Mouse (Mus musculus): Measurements from ENCODE around the gene Lrp5. TPM values are rescaled to one million over a fixed set of nuclear protein-coding genes. Genes with fewer than 3 reads are reported as not detected.

The Lrp5 gene
- polyA plus RNA-seq, 1 experiment = 35.9 TPM

GRCm38 (mm10) chr19:3723170-3723569 is 36.8 kb upstream of the Lrp5 start:
- no peak for TF ChIP-seq POLR2A (IDR thresholded peaks at IDR 0.05; ENCODE audit: control insufficient read depth, extremely low read depth, insufficient read depth, low read length, poor library complexity)
- no peak for TF ChIP-seq CTCF (IDR thresholded peaks at IDR 0.05; ENCODE audit: borderline replicate concordance, control insufficient read depth, extremely low read depth, insufficient read depth, low read length, poor library complexity)
- Histone ChIP-seq H3K27me3 (ENCODE audit: control insufficient read depth, insufficient read depth, low read length) (no peaks in the 10 kb centered on the region), H3K4me1 (replicated peaks; ENCODE audit: control insufficient read depth, insufficient read depth, low read length) (peaks cover 10% of the 10 kb centered on the region), H3K36me3 (ENCODE audit: control insufficient read depth, insufficient read depth, low read length) (no peaks in the 10 kb centered on the region), H3K4me3 (ENCODE audit: control insufficient read depth, insufficient read depth, low read length) (no peak overlapping the region), H3K27ac (ENCODE audit: control insufficient read depth, insufficient read depth, low read length) (no peak overlapping the region)
- DNase-seq = no peak
- 95% methylated on average over 9 of the region's 9 CpGs for WGBS

DNA sequence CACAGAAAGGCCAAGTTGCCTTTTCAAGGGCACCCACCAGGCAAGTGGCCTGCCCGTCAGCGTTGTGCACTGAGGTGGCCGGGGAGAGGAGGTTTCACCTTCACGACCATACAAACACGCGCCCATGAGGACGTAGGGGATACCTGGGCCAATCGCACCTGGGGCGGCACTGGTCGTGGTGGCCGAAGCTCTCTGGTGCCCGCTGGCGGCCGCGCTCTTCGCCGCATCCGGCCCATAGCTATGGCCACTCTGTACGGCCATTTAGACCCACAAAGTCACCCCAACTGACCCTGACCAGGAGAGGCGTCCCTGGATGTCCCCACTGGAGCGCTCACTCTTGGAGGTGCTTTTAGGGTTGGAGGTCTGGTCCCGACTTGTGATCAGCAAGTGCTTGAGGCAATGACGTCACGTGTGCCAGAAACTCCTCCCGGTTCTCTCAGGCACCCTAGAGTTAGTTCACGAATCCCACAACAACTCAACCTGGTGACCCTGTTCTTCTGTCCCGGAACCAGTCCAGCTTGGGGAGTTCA is 33.1 kb upstream of the Lrp5 start:
- Histone ChIP-seq H3K36me3 (ENCODE audit: control insufficient read depth, insufficient read depth, low read length) (no peaks in the 10 kb centered on the region), H3K4me1 (replicated peaks; ENCODE audit: control insufficient read depth, insufficient read depth, low read length) (peaks cover 10% of the 10 kb centered on the region), H3K4me3 (ENCODE audit: control insufficient read depth, insufficient read depth, low read length) (peak overlapping the region; percentile 36), H3K27ac (ENCODE audit: control insufficient read depth, insufficient read depth, low read length) (no peak overlapping the region), H3K27me3 (ENCODE audit: control insufficient read depth, insufficient read depth, low read length) (no peaks in the 10 kb centered on the region)
- 1% methylated on average over 27 of the region's 27 CpGs for WGBS
- DNase-seq = peak; percentile 29
- peak; percentile 53; the same call in 1 of the 2 replicates for TF ChIP-seq CTCF (IDR thresholded peaks at IDR 0.05; ENCODE audit: borderline replicate concordance, control insufficient read depth, extremely low read depth, insufficient read depth, low read length, poor library complexity)
- no peak; the same call in 1 of the 2 replicates for TF ChIP-seq POLR2A (IDR thresholded peaks at IDR 0.05; ENCODE audit: control insufficient read depth, extremely low read depth, insufficient read depth, low read length, poor library complexity)

GRCm38 (mm10) chr19:3718481-3719361 is 32.4 kb upstream of the Lrp5 start:
- Histone ChIP-seq H3K4me3 (ENCODE audit: control insufficient read depth, insufficient read depth, low read length) (peak overlapping the region; percentile 36), H3K27me3 (ENCODE audit: control insufficient read depth, insufficient read depth, low read length) (no peaks in the 10 kb centered on the region), H3K36me3 (ENCODE audit: control insufficient read depth, insufficient read depth, low read length) (no peaks in the 10 kb centered on the region), H3K27ac (ENCODE audit: control insufficient read depth, insufficient read depth, low read length) (no peak overlapping the region), H3K4me1 (replicated peaks; ENCODE audit: control insufficient read depth, insufficient read depth, low read length) (peaks cover 10% of the 10 kb centered on the region)
- TF ChIP-seq CTCF (IDR thresholded peaks at IDR 0.05; ENCODE audit: borderline replicate concordance, control insufficient read depth, extremely low read depth, insufficient read depth, low read length, poor library complexity) = peak; percentile 61; the same call in 1 of the 2 replicates
- peak; percentile 7; the same call in 1 of the 2 replicates for TF ChIP-seq POLR2A (IDR thresholded peaks at IDR 0.05; ENCODE audit: control insufficient read depth, extremely low read depth, insufficient read depth, low read length, poor library complexity)
- 51% methylated on average over 19 of the region's 19 CpGs for WGBS
- DNase-seq = peak; percentile 67

DNA sequence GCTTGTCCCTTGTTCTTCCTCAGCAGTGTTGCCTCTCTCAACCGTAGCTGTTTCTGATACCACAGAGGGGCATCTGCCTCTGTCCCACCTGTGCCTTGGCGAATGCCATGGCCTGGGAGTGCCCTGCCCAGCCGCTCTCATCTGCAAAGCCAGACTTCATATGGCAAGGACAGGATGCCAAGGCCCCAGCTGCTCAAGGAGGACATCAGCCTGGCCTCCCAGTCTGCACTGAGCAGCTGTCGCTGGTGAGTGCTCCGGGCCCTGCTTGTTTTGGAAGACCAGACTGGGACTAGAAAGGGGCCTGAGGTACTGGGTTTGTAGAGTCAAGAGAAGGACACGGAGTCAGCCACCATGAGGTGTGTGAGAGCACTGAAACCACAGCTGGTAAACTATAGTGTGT is 28.0 kb upstream of the Lrp5 start:
- Histone ChIP-seq H3K27ac (ENCODE audit: control insufficient read depth, insufficient read depth, low read length) (no peak overlapping the region), H3K4me3 (ENCODE audit: control insufficient read depth, insufficient read depth, low read length) (no peak overlapping the region), H3K4me1 (replicated peaks; ENCODE audit: control insufficient read depth, insufficient read depth, low read length) (peaks cover 7% of the 10 kb centered on the region), H3K36me3 (ENCODE audit: control insufficient read depth, insufficient read depth, low read length) (no peaks in the 10 kb centered on the region), H3K27me3 (ENCODE audit: control insufficient read depth, insufficient read depth, low read length) (no peaks in the 10 kb centered on the region)
- 91% methylated on average over 6 of the region's 6 CpGs for WGBS
- DNase-seq = no peak
- TF ChIP-seq CTCF (IDR thresholded peaks at IDR 0.05; ENCODE audit: borderline replicate concordance, control insufficient read depth, extremely low read depth, insufficient read depth, low read length, poor library complexity) (no peak), POLR2A (IDR thresholded peaks at IDR 0.05; ENCODE audit: control insufficient read depth, extremely low read depth, insufficient read depth, low read length, poor library complexity) (no peak)

DNA sequence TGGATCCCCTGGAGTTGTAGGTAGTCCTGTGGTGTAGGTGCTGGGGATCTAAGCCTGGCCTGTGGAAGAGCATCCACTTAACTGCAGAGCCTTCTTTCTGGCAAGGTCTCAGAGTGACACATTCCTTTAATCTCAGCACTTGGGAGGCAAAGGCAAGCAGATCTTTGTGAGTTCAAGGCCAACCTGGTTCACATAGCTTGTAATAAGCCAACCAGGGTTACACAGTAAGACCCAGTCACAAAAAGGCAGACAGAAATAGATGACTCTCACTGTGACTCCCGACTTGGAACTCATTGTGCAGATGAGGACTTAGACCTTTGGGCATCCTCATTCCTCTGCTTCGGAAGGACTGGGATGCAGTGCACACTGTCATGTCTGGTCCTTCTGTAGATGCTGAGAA is 24.1 kb upstream of the Lrp5 start:
- Histone ChIP-seq H3K4me1 (replicated peaks; ENCODE audit: control insufficient read depth, insufficient read depth, low read length) (peaks cover 12% of the 10 kb centered on the region), H3K4me3 (ENCODE audit: control insufficient read depth, insufficient read depth, low read length) (no peak overlapping the region), H3K36me3 (ENCODE audit: control insufficient read depth, insufficient read depth, low read length) (no peaks in the 10 kb centered on the region), H3K27ac (ENCODE audit: control insufficient read depth, insufficient read depth, low read length) (no peak overlapping the region), H3K27me3 (ENCODE audit: control insufficient read depth, insufficient read depth, low read length) (no peaks in the 10 kb centered on the region)
- no peak for TF ChIP-seq CTCF (IDR thresholded peaks at IDR 0.05; ENCODE audit: borderline replicate concordance, control insufficient read depth, extremely low read depth, insufficient read depth, low read length, poor library complexity)
- TF ChIP-seq POLR2A (IDR thresholded peaks at IDR 0.05; ENCODE audit: control insufficient read depth, extremely low read depth, insufficient read depth, low read length, poor library complexity) = no peak
- 93% methylated on average over 2 of the region's 2 CpGs for WGBS
- DNase-seq = no peak

DNA sequence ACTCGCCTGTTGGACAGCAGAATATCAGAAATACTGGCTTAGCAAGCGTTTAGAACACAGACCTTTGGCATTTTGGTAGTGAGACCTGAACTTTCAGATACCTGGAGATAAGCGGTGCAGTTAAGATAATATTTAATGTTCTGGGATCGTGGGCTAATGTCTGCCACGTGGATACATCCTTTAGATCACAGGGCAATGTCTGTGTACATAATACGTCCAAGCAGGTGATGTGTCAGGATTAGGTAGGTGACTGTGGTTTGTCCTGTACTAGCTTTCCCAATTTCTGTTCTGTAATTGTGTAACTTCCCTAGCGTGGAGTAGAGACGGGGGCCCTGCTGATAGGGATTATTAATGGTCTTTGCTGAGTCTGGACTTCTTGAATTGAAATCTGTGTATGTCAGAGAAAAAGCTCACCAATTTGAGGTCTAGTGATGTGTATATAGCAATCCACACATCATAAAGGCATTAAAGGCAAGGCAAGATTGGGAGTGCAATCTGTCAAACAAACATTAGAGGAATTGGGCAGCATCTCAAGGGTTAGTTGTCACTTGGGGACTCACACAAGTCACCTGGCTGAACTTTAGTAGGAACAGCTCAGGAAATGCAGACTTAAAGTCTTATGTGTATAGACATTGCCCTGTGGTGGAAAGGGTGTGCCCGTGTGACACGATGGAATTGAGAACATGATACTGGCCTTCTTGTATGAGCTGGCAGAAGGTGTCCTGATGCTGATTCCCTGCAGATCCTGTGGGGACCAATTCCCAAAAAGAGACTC is 22.8 kb upstream of the Lrp5 start:
- 59% methylated on average over 10 of the region's 10 CpGs for WGBS
- peaks cover 12% of the 10 kb centered on the region for H3K4me1 ChIP-seq (replicated peaks; ENCODE audit: control insufficient read depth, insufficient read depth, low read length)
- H3K4me3 ChIP-seq (ENCODE audit: control insufficient read depth, insufficient read depth, low read length) = no peak overlapping the region
- no peaks in the 10 kb centered on the region for H3K36me3 ChIP-seq (ENCODE audit: control insufficient read depth, insufficient read depth, low read length)
- H3K27ac ChIP-seq (ENCODE audit: control insufficient read depth, insufficient read depth, low read length) = no peak overlapping the region
- no peaks in the 10 kb centered on the region for H3K27me3 ChIP-seq (ENCODE audit: control insufficient read depth, insufficient read depth, low read length)
- TF ChIP-seq CTCF (IDR thresholded peaks at IDR 0.05; ENCODE audit: borderline replicate concordance, control insufficient read depth, extremely low read depth, insufficient read depth, low read length, poor library complexity) (no peak), POLR2A (IDR thresholded peaks at IDR 0.05; ENCODE audit: control insufficient read depth, extremely low read depth, insufficient read depth, low read length, poor library complexity) (no peak)
- DNase-seq = no peak
